Mouse (Mus musculus) R1 (cell line): ENCODE results near the gene Acaa1b.

ENCODE experiments used
- DNase-seq: peaks from one replicate; pipeline ENCODE4 v3.0.0-alpha.2; 2018; ENCODE audit warnings: low read depth, low spot score

The Acaa1b gene

GRCm38 (mm10) chr9:119144696-119145095, 12.2 kb downstream of the Acaa1b start:
- DNase-seq = no peak

DNA sequence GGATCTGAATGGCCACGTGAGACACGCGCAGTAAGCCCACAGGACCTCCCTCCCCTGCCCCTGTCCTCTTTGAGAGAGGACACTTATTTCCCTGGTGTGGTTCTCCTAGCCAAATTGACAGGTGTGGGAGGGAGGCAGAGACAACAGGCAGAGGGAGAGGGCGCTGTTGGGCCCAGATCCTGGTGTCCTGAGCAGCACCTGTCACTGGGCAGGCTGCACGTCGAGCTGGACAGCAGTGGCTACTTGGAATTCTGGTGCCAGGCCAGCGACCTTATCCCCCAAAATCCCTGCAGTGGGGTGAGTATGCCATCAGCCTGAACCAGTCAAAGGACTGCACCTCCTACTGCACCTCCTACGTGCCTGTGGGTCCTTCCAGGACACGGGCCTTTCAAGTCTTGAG, 13.5 kb downstream of the Acaa1b start:
- DNase-seq = no peak

- DNase-seq = no peak
Observed at GRCm38 (mm10) chr9:119142066-119142465, 14.8 kb downstream of the Acaa1b start.

DNA sequence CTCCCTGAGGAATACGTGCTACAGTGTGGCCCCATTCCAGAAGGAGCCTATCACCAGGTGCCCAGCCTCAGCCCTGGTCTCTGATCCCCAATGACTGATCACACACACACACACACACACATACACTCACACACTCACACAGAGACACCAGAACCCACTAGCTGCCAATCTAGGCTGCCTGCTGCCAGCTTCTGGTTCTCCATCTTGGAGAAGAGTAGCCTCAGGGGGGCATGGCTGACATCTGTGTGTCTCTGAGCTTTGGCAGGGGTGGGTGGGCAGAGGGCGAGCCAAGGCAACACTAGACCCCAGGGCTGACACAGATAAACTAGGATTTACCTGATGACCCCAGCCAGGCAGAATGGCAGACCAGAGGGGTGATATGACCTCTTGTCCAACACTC, 18.1 kb downstream of the Acaa1b start:
- no peak for DNase-seq

GRCm38 (mm10) chr9:119130692-119131091, 26.2 kb downstream of the Acaa1b start:
- no peak for DNase-seq

DNA sequence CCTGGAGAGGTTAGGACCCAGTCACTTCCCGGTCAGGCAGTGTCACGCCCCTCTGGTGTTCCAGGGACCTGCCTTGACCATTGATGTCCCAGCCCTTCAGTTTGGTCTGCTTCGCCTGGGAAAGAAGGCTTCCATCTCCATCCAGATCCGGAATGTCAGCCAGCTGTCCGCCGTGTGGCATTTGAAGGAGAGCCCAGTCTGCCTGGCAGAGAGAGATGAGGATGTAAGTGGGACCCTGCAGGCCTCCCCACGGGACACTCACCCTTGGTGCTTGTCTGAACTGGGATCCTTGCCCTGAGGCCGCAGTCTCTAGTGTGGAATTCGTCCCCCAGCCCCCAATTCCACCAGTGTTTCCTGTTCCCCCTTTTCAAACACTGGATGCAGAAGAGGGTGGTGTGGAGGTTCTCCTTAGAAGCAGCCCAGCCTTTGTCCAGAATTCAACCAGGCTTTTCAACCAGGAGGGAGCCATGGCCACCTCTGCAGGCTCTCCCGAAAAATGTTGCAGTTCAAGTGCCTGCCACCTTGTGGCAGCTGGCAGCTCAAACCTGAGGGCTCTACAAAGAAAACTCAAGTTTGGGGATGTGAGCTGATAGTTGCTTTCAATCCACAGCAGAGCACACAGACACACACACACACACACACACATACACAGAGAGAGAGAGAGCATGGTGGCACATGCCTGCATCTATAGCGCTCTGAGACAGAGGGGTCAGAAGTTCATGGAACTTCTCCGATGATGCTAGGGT, 28.3 kb downstream of the Acaa1b start:
- DNase-seq = no peak

GRCm38 (mm10) chr9:119122596-119123369, 34.1 kb downstream of the Acaa1b start:
- no peak for DNase-seq

- DNase-seq = no peak
Observed at GRCm38 (mm10) chr9:119120168-119120560, 36.7 kb downstream of the Acaa1b start.

DNA sequence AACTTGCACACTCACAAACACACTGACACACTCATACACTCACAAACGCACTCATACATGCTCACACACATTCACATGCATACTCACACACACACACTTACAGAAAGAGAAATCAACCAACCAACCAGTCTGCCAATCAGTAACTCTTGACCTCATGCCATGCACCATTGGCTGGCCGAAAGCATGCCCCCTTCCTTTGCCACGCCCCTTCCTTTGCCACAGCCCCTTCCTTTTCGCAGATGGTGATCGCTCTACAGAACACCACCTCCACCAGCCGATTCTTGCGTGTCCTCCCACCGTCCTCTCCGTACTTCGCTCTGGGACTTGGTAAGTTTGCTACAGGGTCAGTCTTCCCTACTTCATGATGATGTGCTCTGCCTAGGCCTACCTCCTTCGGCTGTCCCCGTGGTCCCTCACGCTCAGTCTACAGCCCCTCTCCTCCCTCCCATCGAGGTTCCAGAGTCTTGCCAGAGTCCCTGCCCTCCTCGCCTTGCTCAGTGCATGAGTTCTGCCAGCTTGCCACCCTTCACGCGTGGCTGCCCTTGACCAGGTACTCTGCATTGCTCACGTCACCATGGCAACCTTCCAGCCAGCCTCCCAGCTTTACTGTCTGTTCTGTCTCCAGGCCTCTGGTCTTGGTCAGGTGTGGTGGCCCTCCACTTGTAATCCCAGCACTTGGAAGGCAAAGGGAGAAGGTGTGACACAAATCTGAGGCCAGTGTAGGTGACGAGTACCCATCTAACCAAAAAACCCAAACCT, 37.3 kb downstream of the Acaa1b start:
- no peak for DNase-seq

GRCm38 (mm10) chr9:119114911-119115310, 42.0 kb downstream of the Acaa1b start:
- DNase-seq = peak; percentile 86

GRCm38 (mm10) chr9:119110640-119111039, 46.3 kb downstream of the Acaa1b start:
- no peak for DNase-seq

DNA sequence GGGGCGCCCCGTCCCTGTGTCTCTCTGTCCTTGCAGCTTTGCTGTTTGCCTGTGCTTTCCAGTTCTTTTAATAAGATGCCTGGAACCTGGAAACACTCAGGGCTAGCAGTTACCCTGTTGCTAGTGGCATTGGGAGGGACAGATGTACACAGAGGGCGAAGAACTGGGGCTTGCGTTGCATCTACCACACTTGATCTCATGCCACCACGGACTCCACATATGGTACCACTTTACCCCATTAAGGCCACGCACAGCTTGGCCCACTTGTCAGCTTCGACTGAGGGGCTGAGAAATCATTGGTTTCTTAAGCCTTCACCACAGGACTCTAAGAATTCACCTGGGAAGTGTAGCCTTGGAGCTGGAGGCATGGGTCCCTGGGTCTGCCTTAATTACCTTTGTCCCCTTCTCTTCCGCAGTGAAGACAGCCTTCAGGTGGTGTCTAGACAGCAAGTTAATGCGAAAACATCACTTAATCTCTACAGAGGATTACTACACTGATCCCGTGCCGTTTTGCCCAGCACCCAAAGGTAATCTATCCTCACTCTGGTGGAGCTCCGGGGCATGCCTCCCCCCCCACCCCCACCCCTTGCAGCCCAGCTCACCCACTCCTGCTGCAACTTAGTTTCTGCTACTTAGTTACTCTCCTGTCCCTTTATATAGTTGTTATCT, 47.1 kb downstream of the Acaa1b start:
- no peak for DNase-seq

GRCm38 (mm10) chr9:119107566-119107965, 49.3 kb downstream of the Acaa1b start:
- DNase-seq = peak; percentile 82

GRCm38 (mm10) chr9:119102783-119103113, 54.1 kb downstream of the Acaa1b start:
- no peak for DNase-seq

DNA sequence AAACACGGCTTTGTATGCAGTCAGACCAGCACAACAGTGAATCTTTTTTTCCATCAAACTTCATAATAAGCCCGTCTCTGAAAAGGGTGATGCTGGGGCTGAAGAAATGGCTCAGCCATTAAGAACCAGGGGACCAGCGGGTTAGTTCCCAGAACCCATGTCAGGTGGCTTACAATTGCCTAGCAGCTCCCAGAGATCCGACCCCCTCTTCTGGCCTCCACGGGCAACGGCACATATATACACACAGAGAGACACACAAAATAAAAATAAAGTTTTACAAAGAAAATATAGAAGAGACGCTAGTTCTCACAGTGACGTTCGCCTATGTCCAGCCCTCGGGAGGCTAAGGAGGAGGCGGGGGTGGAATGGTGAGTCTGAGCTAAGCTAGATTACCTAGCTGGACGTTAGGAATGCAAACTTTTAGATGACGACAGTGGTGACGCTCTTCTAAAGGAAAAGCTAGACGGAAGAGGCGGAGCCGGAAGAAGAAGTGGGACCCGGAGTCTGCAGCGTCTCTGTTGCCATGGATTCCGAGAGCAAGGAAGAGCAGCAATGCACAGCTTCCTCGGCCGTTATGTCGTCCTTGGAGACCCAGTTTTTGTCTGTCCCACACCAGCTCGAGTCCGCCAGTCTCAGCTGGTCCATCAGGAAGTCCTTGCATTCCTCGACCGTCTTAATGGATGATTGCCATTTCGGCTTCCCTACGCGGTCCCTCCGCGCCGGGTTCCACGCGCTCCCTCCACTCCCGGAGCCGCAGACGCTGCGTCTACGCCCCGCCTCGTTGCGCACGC, 54.7 kb downstream of the Acaa1b start, which contains the start of gene Dlec1:
Gene Dlec1, plus strand, starts transcription at position 487 of the 791 bp plus-strand sequence.
- peak; percentile 98 for DNase-seq

- peak; percentile 74 for DNase-seq
Observed at GRCm38 (mm10) chr9:119100177-119100898, 56.6 kb downstream of the Acaa1b start.
